Mouse (Mus musculus): ENCODE results near the gene Trim11.

Gene Trim11

GRCm38 (mm10) chr11:59015052-59015451 lies 37.2 kb downstream of the Trim11 start:
- DNase-seq (ENCODE audit: inconsistent ontology term), result peak; percentile 27

DNA sequence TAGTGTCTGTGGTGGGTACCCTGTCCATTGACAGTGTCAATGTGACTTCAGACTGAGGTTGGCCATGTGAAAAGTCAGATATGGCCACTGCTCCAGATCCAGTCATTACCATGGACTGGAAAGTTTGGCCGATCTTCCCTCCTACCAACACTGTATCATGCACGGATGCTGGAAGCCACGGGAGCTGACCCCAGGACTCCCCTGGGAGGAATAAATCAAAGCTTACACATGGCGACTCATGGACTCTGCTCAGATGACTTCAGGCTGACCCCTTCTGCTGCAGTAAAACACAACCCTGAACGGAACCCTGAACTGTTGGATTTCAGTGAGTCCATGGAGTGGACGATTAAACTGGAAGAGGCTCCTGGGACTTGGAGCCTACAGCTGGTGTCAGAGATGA lies 48.5 kb downstream of the Trim11 start:
- DNase-seq (ENCODE audit: inconsistent ontology term), result no peak

DNA sequence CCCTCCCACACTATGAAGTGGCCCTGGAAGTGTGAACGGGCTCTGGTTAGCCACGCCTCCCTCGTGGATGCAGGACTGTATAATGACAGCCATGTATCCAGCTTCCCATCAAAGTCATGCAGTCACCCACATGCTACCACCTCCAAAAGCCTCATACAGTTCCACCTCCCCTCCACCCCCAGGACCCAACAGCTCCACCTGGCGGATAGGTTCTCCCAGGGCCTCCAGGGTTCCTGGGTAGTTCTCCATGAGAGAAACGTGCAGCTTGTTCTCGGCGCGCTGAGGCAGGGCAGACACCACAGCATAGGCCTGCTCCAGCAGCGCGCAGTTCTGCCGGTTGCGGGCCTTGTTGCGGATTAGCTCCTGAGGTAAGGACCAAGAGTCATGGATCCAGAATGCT lies 51.1 kb downstream of the Trim11 start:
- no peak for DNase-seq (ENCODE audit: inconsistent ontology term)

All from Muller cell, postnatal 12 days (primary cell).